Mouse (Mus musculus) heart, postnatal 0 days (tissue): ENCODE measurements around the gene Myo9b.

ENCODE experiments used
- CTCF ChIP-seq: IDR thresholded peaks from 2 replicates; pipeline ENCODE4 v1.5.1; 2016; ENCODE audit warnings: antibody characterized with exemption, control low read depth, low read depth
- EP300 ChIP-seq: IDR thresholded peaks from 2 replicates; pipeline ENCODE4 v1.6.1; 2016; ENCODE audit warnings: antibody characterized with exemption, low read depth

- TF ChIP-seq EP300 (no peak), CTCF (no peak)
Measured at GRCm38 (mm10) chr8:71391696-71392095, 119.2 kb downstream of the Myo9b start.
